Mouse (Mus musculus): ENCODE data around the gene Mtor. TPM values are rescaled to one million over a fixed set of nuclear protein-coding genes. Genes with fewer than 3 reads are reported as not detected.

Gene Mtor
- total and polyA plus RNA-seq, 2 experiments from 2014 or later, result 20.5 to 31.2 TPM

DNA sequence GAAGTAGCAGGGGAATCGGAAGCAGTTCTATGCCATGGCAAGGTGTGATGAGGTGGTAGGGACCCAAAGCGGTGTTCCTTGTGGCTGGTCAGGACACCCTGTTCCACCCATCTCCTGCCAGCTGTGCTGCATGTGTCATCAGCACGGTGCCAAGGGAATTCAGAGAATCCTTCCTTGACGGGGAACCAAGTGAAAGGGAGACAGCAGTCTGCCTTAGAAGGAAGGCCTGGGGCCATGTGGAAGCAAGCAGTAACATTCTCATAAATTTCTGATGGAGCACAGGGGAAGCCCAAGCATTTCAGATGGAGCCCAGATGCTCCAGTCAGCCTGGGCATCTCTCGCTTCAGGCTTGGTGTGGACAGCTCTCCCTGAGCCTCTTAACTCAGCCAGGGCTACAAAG, 59.2 kb downstream of the Mtor start:
- Histone ChIP-seq H3K4me3 (ENCODE audit: low read depth, low read length) (no peak overlapping the region), H3K36me3 (replicated peaks; ENCODE audit: control insufficient read depth, insufficient read depth, low read length) (peaks cover 24% of the 10 kb centered on the region), H3K9ac (replicated peaks; ENCODE audit: low read depth, low read length) (no peak overlapping the region), H3K4me1 (ENCODE audit: control insufficient read depth, insufficient read depth) (peaks cover 3% of the 10 kb centered on the region; the same call in 1 of the 2 replicates), H3K4me2 (ENCODE audit: low read depth, low read length) (no peak overlapping the region), H3K27me3 (ENCODE audit: control insufficient read depth, insufficient read depth, low read length) (no peaks in the 10 kb centered on the region), H3K9me3 (replicated peaks; ENCODE audit: control insufficient read depth, low read length) (no peaks in the 10 kb centered on the region), H3K27ac (ENCODE audit: low read depth) (no peak overlapping the region)
- TF ChIP-seq CTCF (IDR thresholded peaks at IDR 0.05; ENCODE audit: low read depth), result no peak
- no peak for TF ChIP-seq EP300 (IDR thresholded peaks at IDR 0.05; ENCODE audit: low read depth)
- no peak for ATAC-seq (ENCODE audit: insufficient read depth, low read depth)
- no peak for DNase-seq (ENCODE audit: low spot score)
- 86% methylated on average over 5 of the region's 5 CpGs for WGBS

DNA sequence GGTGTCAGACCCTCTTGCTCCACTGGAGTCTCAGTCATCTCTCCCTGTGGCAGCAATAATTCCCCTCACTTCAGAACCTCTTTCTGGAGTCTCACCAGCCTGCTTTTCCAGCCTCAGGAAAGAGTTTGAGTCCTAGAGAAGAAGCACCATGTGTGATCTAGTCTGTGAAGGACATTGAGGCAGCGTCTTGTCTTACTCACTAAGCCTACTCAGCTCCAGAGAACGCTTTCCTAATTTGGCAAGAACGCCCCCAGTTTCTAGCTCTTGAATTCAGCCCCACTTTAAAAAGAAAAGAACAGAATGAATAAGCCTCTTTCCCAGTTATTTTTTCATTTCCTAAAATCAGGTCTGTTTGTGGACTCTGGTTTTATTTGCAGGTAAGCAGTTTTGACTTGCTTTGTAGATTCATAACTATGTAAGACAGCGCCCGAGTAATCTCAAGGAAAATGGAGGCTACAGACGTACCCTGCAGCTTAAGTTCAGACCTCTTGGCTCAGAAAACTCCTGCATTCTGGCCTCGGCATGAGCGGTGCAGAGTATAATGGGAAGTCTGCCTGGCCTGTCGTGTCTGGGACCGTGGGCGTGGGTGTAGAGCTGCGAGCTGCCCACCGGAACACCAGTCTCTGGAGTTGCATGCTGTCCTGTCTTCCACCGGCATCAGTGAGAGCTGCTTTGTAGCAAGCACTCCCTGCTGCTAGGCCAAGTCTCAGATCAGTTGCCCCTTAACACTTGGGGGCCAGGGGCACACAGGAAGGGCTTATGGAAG, 59.9 kb downstream of the Mtor start:
- H3K36me3 ChIP-seq (replicated peaks; ENCODE audit: control insufficient read depth, insufficient read depth, low read length), result peaks cover 30% of the 10 kb centered on the region

DNA sequence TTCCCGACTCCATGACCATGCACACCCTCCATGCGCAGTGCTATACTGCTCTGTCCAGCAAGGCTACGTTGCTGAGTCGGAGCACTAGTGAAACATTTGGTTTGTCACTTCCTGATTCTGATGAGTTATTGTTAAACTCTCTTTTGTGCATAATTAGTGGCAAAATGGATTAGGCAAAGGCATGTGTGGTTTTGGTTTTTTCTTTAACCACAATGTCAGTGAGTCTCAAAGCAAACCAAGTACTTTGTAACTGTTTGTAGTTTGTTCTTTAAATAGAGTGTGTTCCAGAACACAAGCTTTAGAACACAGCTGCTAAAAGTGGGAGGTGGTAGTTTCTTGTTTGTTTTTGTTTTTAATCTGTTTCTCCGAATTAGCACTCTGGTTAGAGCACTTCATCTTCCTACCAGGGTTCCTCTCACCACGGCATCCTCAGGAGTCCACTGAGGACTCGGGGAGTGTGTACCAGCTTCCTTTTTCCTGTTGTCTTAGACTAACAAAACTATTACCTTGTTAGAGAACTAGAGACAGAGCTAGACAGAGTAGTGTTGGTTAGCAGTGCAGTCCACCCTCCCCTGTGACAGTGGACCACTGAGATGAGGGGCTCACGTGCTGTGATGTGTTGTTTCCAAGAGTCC, 61.2 kb downstream of the Mtor start:
- H3K27me3 ChIP-seq (ENCODE audit: control insufficient read depth, insufficient read depth, low read length), result no peaks in the 10 kb centered on the region
- 75% methylated on average over 8 of the region's 8 CpGs for WGBS
- no peak overlapping the region for H3K4me2 ChIP-seq (ENCODE audit: low read depth, low read length)
- no peak for TF ChIP-seq EP300 (IDR thresholded peaks at IDR 0.05; ENCODE audit: low read depth)
- TF ChIP-seq CTCF (IDR thresholded peaks at IDR 0.05; ENCODE audit: low read depth), result no peak
- H3K4me1 ChIP-seq (ENCODE audit: control insufficient read depth, insufficient read depth), result peaks cover 3% of the 10 kb centered on the region; the same call in 1 of the 2 replicates
- H3K27ac ChIP-seq (ENCODE audit: low read depth), result no peak overlapping the region
- H3K9me3 ChIP-seq (replicated peaks; ENCODE audit: control insufficient read depth, low read length), result no peaks in the 10 kb centered on the region
- no peak overlapping the region for H3K4me3 ChIP-seq (ENCODE audit: low read depth, low read length)
- H3K9ac ChIP-seq (replicated peaks; ENCODE audit: low read depth, low read length), result no peak overlapping the region
- peaks cover 39% of the 10 kb centered on the region for H3K36me3 ChIP-seq (replicated peaks; ENCODE audit: control insufficient read depth, insufficient read depth, low read length)
- DNase-seq (ENCODE audit: low spot score) (no peak), ATAC-seq (ENCODE audit: insufficient read depth, low read depth) (no peak)

More for the DNA sequence above, 59.9 kb downstream of the Mtor start:
- ATAC-seq (ENCODE audit: insufficient read depth, low read depth) (no peak), DNase-seq (ENCODE audit: low spot score) (no peak)
- no peak overlapping the region for H3K4me3 ChIP-seq (ENCODE audit: low read depth, low read length)
- WGBS, result 96% methylated on average over 14 of the region's 14 CpGs
- no peak for TF ChIP-seq EP300 (IDR thresholded peaks at IDR 0.05; ENCODE audit: low read depth)
- no peak for TF ChIP-seq CTCF (IDR thresholded peaks at IDR 0.05; ENCODE audit: low read depth)
- H3K27me3 ChIP-seq (ENCODE audit: control insufficient read depth, insufficient read depth, low read length), result no peaks in the 10 kb centered on the region
- H3K9ac ChIP-seq (replicated peaks; ENCODE audit: low read depth, low read length), result no peak overlapping the region
- H3K27ac ChIP-seq (ENCODE audit: low read depth), result no peak overlapping the region
- H3K9me3 ChIP-seq (replicated peaks; ENCODE audit: control insufficient read depth, low read length), result no peaks in the 10 kb centered on the region
- peaks cover 3% of the 10 kb centered on the region; the same call in 1 of the 2 replicates for H3K4me1 ChIP-seq (ENCODE audit: control insufficient read depth, insufficient read depth)
- no peak overlapping the region for H3K4me2 ChIP-seq (ENCODE audit: low read depth, low read length)

DNA sequence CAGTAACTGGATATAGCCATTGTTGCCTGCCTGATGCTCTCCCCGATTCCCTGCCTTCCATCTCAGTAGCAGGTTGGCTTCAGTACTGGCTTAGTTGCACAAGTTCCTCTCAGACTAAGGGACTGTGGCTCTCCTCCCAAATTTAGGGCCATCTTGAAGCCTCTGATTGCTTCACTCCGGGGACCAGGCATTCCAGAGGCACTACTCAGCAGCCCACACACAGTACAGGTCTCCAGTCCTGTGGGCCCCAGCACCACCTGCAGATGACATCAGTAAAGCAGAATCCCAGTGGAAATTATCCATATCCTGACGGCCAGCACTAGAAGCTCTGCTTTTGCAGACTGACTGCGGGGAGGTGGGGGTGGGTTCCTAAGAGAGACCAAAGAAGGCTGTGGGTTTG, 62.3 kb downstream of the Mtor start:
- Histone ChIP-seq H3K4me1 (ENCODE audit: control insufficient read depth, insufficient read depth) (no peaks in the 10 kb centered on the region), H3K9me3 (replicated peaks; ENCODE audit: control insufficient read depth, low read length) (no peaks in the 10 kb centered on the region), H3K4me3 (ENCODE audit: low read depth, low read length) (no peak overlapping the region), H3K9ac (replicated peaks; ENCODE audit: low read depth, low read length) (no peak overlapping the region), H3K4me2 (ENCODE audit: low read depth, low read length) (no peak overlapping the region), H3K27me3 (ENCODE audit: control insufficient read depth, insufficient read depth, low read length) (no peaks in the 10 kb centered on the region), H3K36me3 (replicated peaks; ENCODE audit: control insufficient read depth, insufficient read depth, low read length) (peaks cover 50% of the 10 kb centered on the region), H3K27ac (ENCODE audit: low read depth) (no peak overlapping the region)
- DNase-seq (ENCODE audit: low spot score) (no peak), ATAC-seq (ENCODE audit: insufficient read depth, low read depth) (no peak)
- 67% methylated on average over 4 of the region's 4 CpGs for WGBS
- TF ChIP-seq CTCF (IDR thresholded peaks at IDR 0.05; ENCODE audit: low read depth), result no peak
- no peak for TF ChIP-seq EP300 (IDR thresholded peaks at IDR 0.05; ENCODE audit: low read depth)

DNA sequence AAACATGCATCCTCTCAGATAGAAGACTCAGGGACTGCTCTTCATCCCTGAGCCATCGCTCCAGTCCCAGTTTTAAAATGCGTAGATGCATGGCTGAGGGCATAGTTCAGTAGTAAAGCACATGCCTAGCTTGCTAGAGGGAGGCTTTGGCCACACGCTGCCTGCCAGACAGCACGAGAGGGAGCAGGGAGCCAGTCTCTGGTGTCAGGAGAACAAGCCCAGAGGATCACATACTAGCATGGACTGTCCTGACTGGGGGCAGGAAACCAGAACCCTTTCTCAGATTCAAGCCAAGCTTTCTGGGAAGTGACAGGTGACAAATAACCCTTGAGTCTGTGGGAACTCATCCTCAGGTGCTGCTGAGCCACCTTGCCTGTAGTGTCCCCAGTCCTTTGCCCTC, 62.9 kb downstream of the Mtor start:
- no peak for DNase-seq (ENCODE audit: low spot score)
- Histone ChIP-seq H3K4me1 (ENCODE audit: control insufficient read depth, insufficient read depth) (no peaks in the 10 kb centered on the region), H3K9ac (replicated peaks; ENCODE audit: low read depth, low read length) (no peak overlapping the region), H3K36me3 (replicated peaks; ENCODE audit: control insufficient read depth, insufficient read depth, low read length) (peaks cover 51% of the 10 kb centered on the region), H3K9me3 (replicated peaks; ENCODE audit: control insufficient read depth, low read length) (no peaks in the 10 kb centered on the region), H3K4me3 (ENCODE audit: low read depth, low read length) (no peak overlapping the region), H3K4me2 (ENCODE audit: low read depth, low read length) (no peak overlapping the region), H3K27me3 (ENCODE audit: control insufficient read depth, insufficient read depth, low read length) (no peaks in the 10 kb centered on the region), H3K27ac (ENCODE audit: low read depth) (no peak overlapping the region)
- WGBS, result 95% methylated on average over 4 of the region's 4 CpGs
- ATAC-seq (ENCODE audit: insufficient read depth, low read depth), result no peak
- TF ChIP-seq EP300 (IDR thresholded peaks at IDR 0.05; ENCODE audit: low read depth) (no peak), CTCF (IDR thresholded peaks at IDR 0.05; ENCODE audit: low read depth) (no peak)
